Mouse (Mus musculus): ENCODE results near the gene Med29. TPM values are rescaled to one million over a fixed set of nuclear protein-coding genes. Genes with fewer than 3 reads are reported as not detected.
A peak's percentile ranks its signal among the peaks of the same experiment; 100 is the strongest.

Gene Med29
- polyA plus RNA-seq, 1 experiment from 2014 or later = 57.7 TPM

GRCm38 (mm10) chr7:28339213-28339917 is 53.1 kb downstream of the Med29 start:
- Histone ChIP-seq H3K4me3 (replicated peaks) (peak overlapping the region; percentile 84), H3K27me3 (no peaks in the 10 kb centered on the region), H3K4me2 (peak overlapping the region; percentile 74), H3K4me1 (peaks cover 37% of the 10 kb centered on the region), H3K9ac (peak overlapping the region; percentile 55), H3K27ac (peak overlapping the region; percentile 95), H3K36me3 (peaks cover 6% of the 10 kb centered on the region), H3K9me3 (replicated peaks) (no peaks in the 10 kb centered on the region)
- 73% methylated on average over 19 of the region's 19 CpGs for WGBS
- ATAC-seq (replicated peaks; ENCODE audit: low FRiP score) = no peak

GRCm38 (mm10) chr7:28338108-28338998 is 54.2 kb downstream of the Med29 start, which contains the start of gene Supt5:
Gene Supt5, minus strand, starts transcription at chr7:28338746.
- peak within 1 kb of the TSS; percentile 95 for H3K27ac ChIP-seq
- H3K27me3 ChIP-seq = no peaks in the 10 kb centered on the region
- H3K4me2 ChIP-seq = peak within 1 kb of the TSS; percentile 74
- no peaks in the 10 kb centered on the region for H3K9me3 ChIP-seq (replicated peaks)
- under 1% methylated on average over 77 of the region's 77 CpGs for WGBS
- peak; percentile 97 for ATAC-seq (replicated peaks; ENCODE audit: low FRiP score)
- peaks cover 37% of the 10 kb centered on the region for H3K4me1 ChIP-seq
- peak within 1 kb of the TSS; percentile 84 for H3K4me3 ChIP-seq (replicated peaks)
- H3K36me3 ChIP-seq = peaks cover 6% of the 10 kb centered on the region
- peak within 1 kb of the TSS; percentile 97 for H3K9ac ChIP-seq

Other genes with a start within 250 kb of the Med29 start
- 147 and 154 TPM in 2 replicates for gene Fbl, start 223.0 kb downstream of the Med29 start, polyA plus RNA-seq (2015; fragmentation: Nextera tagmentation; extraction: Ambion mirVana)
- 14.3 and 15.7 TPM in 2 replicates for gene Dyrk1b, start 213.2 kb downstream of the Med29 start, polyA plus RNA-seq (2015; fragmentation: Nextera tagmentation; extraction: Ambion mirVana)
- 1.8 and 2.1 TPM in 2 replicates for gene Eid2, start 124.8 kb downstream of the Med29 start, polyA plus RNA-seq (2015; fragmentation: Nextera tagmentation; extraction: Ambion mirVana)
- 11.4 and 11.6 TPM in 2 replicates for gene Eid2b, start 115.0 kb downstream of the Med29 start, polyA plus RNA-seq (2015; fragmentation: Nextera tagmentation; extraction: Ambion mirVana)
- 0.42 and 0.57 TPM in 2 replicates for gene Selenov, start 101.5 kb downstream of the Med29 start, polyA plus RNA-seq (2015; fragmentation: Nextera tagmentation; extraction: Ambion mirVana)
- 0.52 and 0.63 TPM in 2 replicates for gene Dll3, start 90.5 kb downstream of the Med29 start, polyA plus RNA-seq (2015; fragmentation: Nextera tagmentation; extraction: Ambion mirVana)
- gene Timm50, start 80.6 kb downstream of the Med29 start, polyA plus RNA-seq (2015; fragmentation: Nextera tagmentation; extraction: Ambion mirVana) = 154 and 160 TPM in 2 replicates
- 91.0 and 104 TPM in 2 replicates for gene Supt5, start 54.0 kb downstream of the Med29 start, polyA plus RNA-seq (2015; fragmentation: Nextera tagmentation; extraction: Ambion mirVana)
- gene Rps16, start 42.1 kb downstream of the Med29 start, polyA plus RNA-seq (2015; fragmentation: Nextera tagmentation; extraction: Ambion mirVana) = 995 and 1,159 TPM in 2 replicates
- gene Plekhg2, start 20.1 kb downstream of the Med29 start, polyA plus RNA-seq (2015; fragmentation: Nextera tagmentation; extraction: Ambion mirVana) = 69.9 and 84.6 TPM in 2 replicates
- 16.2 TPM in 2 replicates for gene Zfp36, start 12.5 kb downstream of the Med29 start, polyA plus RNA-seq (2015; fragmentation: Nextera tagmentation; extraction: Ambion mirVana)
- gene Paf1, start 243 bp upstream of the Med29 start, polyA plus RNA-seq (2015; fragmentation: Nextera tagmentation; extraction: Ambion mirVana) = 86.8 and 100 TPM in 2 replicates
- gene Gmfg, start 44.7 kb upstream of the Med29 start, polyA plus RNA-seq (2015; fragmentation: Nextera tagmentation; extraction: Ambion mirVana) = 16.4 and 17.3 TPM in 2 replicates
- gene Lrfn1, start 59.3 kb upstream of the Med29 start, polyA plus RNA-seq (2015; fragmentation: Nextera tagmentation; extraction: Ambion mirVana) = 2.6 and 2.8 TPM in 2 replicates
- gene Ifnl2, start 117.7 kb upstream of the Med29 start, polyA plus RNA-seq (2015; fragmentation: Nextera tagmentation; extraction: Ambion mirVana) = not detected in 2 replicates
- not detected in 2 replicates for gene Ifnl3, start 130.1 kb upstream of the Med29 start, polyA plus RNA-seq (2015; fragmentation: Nextera tagmentation; extraction: Ambion mirVana)
- gene Sycn, start 148.2 kb upstream of the Med29 start, polyA plus RNA-seq (2015; fragmentation: Nextera tagmentation; extraction: Ambion mirVana) = not detected in 2 replicates
- gene Nccrp1, start 154.5 kb upstream of the Med29 start, polyA plus RNA-seq (2015; fragmentation: Nextera tagmentation; extraction: Ambion mirVana) = 0.14 TPM in 1 of 2 replicates, not detected in the other
- gene Samd4b, start 205.4 kb upstream of the Med29 start, polyA plus RNA-seq (2015; fragmentation: Nextera tagmentation; extraction: Ambion mirVana) = 28.8 and 33.6 TPM in 2 replicates
- 63.9 and 72.1 TPM in 2 replicates for gene Pak4, start 205.5 kb upstream of the Med29 start, polyA plus RNA-seq (2015; fragmentation: Nextera tagmentation; extraction: Ambion mirVana)
- not detected in 2 replicates for gene Acp7, start 238.6 kb upstream of the Med29 start, polyA plus RNA-seq (2015; fragmentation: Nextera tagmentation; extraction: Ambion mirVana)

Data from kidney, embryonic 15.5 days (tissue).